Mouse (Mus musculus) midbrain, embryonic 16.5 days (tissue): ENCODE data around the gene Creb3l4. TPM values are rescaled to one million over a fixed set of nuclear protein-coding genes. Genes with fewer than 3 reads are reported as not detected.

ENCODE experiments used
- ATAC-seq: fragments of 200-750 bp; cut with Nextera tagmentation; 2 replicates; pipeline ENCODE4 v1.8.0; 2017; ENCODE audit warnings: moderate TSS enrichment
- H3K27ac ChIP-seq: fragments of 300-500 bp; sonication (generic); 2 replicates; pipeline ENCODE4 v1.5.1; 2014; ENCODE audit warnings: mild to moderate bottlenecking, low read length, mixed read lengths
- H3K27me3 ChIP-seq: fragments of 300-500 bp; sonication (generic); 2 replicates; pipeline ENCODE4 v1.6.1; 2014; ENCODE audit warnings: low read depth, low read length, mixed read lengths; ENCODE audit not compliant: control insufficient read depth, insufficient read depth
- H3K36me3 ChIP-seq: fragments of 300-500 bp; sonication (generic); 2 replicates; pipeline ENCODE4 v1.6.1; 2014; ENCODE audit warnings: mild to moderate bottlenecking, low read length, moderate library complexity, mixed read lengths; ENCODE audit not compliant: control insufficient read depth, insufficient read depth
- H3K4me1 ChIP-seq: fragments of 300-500 bp; sonication (generic); 2 replicates; pipeline ENCODE4 v1.6.1; 2014; ENCODE audit warnings: mild to moderate bottlenecking, low read length, mixed read lengths; ENCODE audit not compliant: control insufficient read depth, insufficient read depth
- H3K4me2 ChIP-seq: fragments of 300-500 bp; sonication (generic); 2 replicates; pipeline ENCODE4 v1.6.1; 2014; ENCODE audit warnings: mild to moderate bottlenecking, low read length, mixed read lengths
- H3K4me3 ChIP-seq: fragments of 300-500 bp; sonication (generic); 2 replicates; pipeline ENCODE4 v1.5.1; 2014; ENCODE audit warnings: low read depth, mild to moderate bottlenecking, low read length, moderate library complexity, mixed read lengths
- H3K9ac ChIP-seq: fragments of 300-500 bp; sonication (generic); 2 replicates; pipeline ENCODE4 v1.6.1; 2014; ENCODE audit warnings: low read depth, low read length, mixed read lengths
- H3K9me3 ChIP-seq: fragments of 300-500 bp; sonication (generic); replicated peaks from 2 replicates; pipeline ENCODE4 v1.6.1; 2014; ENCODE audit warnings: mild to moderate bottlenecking, low read length, mixed read lengths; ENCODE audit not compliant: control insufficient read depth, poor library complexity, severe bottlenecking
- WGBS: fragments of 180-500 bp; shearing (Covaris S2); extraction: QIAGEN DNeasy Blood & Tissue Kit; methylation state at CpG from one replicate; pipeline ENCODE4 v1.1.7; 2014; 5-methylcytosine and 5-hydroxymethylcytosine counted together
- microRNA-seq: library from miRNA; unstranded; fragments of <30 nt; microRNA quantifications from one replicate; pipeline ENCODE4, GENCODE M21; 2017
- polyA plus RNA-seq: library from polyadenylated mRNA; unstranded; fragments of >200 nt; fragmentation: Nextera tagmentation; extraction: Ambion mirVana; gene quantifications from 2 replicates; pipeline ENCODE4 v1.2.1, GENCODE M21; 2015

Creb3l4 gene
- polyA plus RNA-seq, 1 experiment from 2014 or later: 1.1 TPM

DNA sequence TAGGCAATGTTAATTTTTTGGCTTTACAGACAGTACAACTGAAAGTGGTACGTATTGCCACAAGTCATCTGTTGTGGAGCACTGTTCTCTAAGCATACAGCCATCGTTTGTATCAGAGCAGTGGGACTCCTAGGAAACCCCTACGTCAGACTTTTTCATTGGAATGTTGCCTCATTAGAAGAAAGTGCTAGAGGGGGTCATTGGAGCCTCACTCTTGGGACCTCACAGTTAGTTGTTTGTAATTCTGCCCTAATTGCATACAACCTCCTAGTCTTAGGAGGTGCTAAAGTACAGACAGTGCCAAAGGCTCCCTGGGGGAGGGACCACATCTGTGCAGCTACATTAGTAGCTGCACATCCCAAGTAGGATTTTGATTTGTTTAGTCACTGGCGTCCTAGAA lies 48.6 kb downstream of the Creb3l4 start:
- Histone ChIP-seq H3K4me2 (no peak overlapping the region), H3K36me3 (no peaks in the 10 kb centered on the region), H3K27me3 (no peaks in the 10 kb centered on the region), H3K4me1 (no peaks in the 10 kb centered on the region), H3K9ac (no peak overlapping the region), H3K4me3 (no peak overlapping the region), H3K27ac (no peak overlapping the region), H3K9me3 (no peaks in the 10 kb centered on the region)
- WGBS: 69% methylated on average over 4 of the region's 4 CpGs
- ATAC-seq: no peak

DNA sequence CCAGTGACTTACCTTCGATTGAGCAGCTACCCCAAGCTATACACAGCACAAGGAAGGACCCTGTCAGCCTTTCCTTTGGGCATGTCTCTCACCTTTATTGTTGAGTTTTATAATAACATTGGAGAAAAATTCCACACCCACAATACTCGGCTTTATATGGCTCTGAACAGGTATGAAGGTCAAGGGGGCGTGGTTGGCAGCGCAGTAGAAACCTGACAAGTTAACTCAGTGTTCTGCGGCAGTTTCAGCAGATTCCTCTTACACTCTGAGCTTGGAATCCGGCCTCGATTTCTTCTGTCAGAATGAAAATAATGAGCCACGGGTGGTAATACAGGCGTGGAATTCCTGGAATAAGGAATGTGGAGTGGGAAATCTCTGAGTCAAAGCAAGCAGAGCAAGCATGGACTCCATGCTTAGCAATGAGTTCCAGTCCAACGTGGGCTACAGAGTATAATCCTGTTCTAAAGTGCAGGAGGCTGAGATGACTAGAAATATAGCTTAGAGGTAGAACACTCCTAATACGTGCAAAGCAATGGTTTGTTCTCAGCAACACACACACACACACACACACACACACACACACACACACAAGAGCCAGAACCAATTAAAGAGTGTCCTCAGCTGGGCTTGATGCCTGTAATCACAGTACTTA lies 52.3 kb downstream of the Creb3l4 start:
- Histone ChIP-seq H3K9ac (no peak overlapping the region), H3K36me3 (no peaks in the 10 kb centered on the region), H3K27me3 (no peaks in the 10 kb centered on the region), H3K4me3 (no peak overlapping the region), H3K27ac (no peak overlapping the region), H3K9me3 (no peaks in the 10 kb centered on the region), H3K4me2 (no peak overlapping the region), H3K4me1 (no peaks in the 10 kb centered on the region)
- WGBS: 82% methylated on average over 11 of the region's 11 CpGs
- ATAC-seq: no peak

Small RNA genes within 50 kb of the gene (microRNA-seq; reads per million reads assigned to microRNA genes)
- gene Mir7012: not detected

Other genes with a start within 250 kb of the Creb3l4 start
- 114 TPM in 2 replicates for gene Hax1, start 244.7 kb downstream of the Creb3l4 start, polyA plus RNA-seq
- 224 and 225 TPM in 2 replicates for gene 4933434E20Rik, start 191.9 kb downstream of the Creb3l4 start, polyA plus RNA-seq
- gene Ubap2l, start 190.9 kb downstream of the Creb3l4 start, polyA plus RNA-seq: 120 and 132 TPM in 2 replicates
- gene Tpm3, start 170.9 kb downstream of the Creb3l4 start, polyA plus RNA-seq: 377 and 415 TPM in 2 replicates
- gene Nup210l, start 139.4 kb downstream of the Creb3l4 start, polyA plus RNA-seq: 0.16 and 0.35 TPM in 2 replicates
- 691 and 714 TPM in 2 replicates for gene Rps27, start 29.9 kb downstream of the Creb3l4 start, polyA plus RNA-seq
- gene Rab13, start 29.8 kb downstream of the Creb3l4 start, polyA plus RNA-seq: 19.6 and 22.4 TPM in 2 replicates
- gene Jtb, start 11.9 kb downstream of the Creb3l4 start, polyA plus RNA-seq: 87.6 and 100 TPM in 2 replicates
- gene Slc39a1, start 4.7 kb upstream of the Creb3l4 start, polyA plus RNA-seq: 43.0 and 46.8 TPM in 2 replicates
- 21.5 and 24.6 TPM in 2 replicates for gene Crtc2, start 10.7 kb upstream of the Creb3l4 start, polyA plus RNA-seq
- gene Dennd4b, start 21.7 kb upstream of the Creb3l4 start, polyA plus RNA-seq: 7.8 and 8.5 TPM in 2 replicates
- gene Gatad2b, start 49.7 kb upstream of the Creb3l4 start, polyA plus RNA-seq: 10.9 and 12.0 TPM in 2 replicates
- gene Slc27a3, start 146.4 kb upstream of the Creb3l4 start, polyA plus RNA-seq: 30.7 and 33.8 TPM in 2 replicates
- gene Ints3, start 190.1 kb upstream of the Creb3l4 start, polyA plus RNA-seq: 30.8 and 31.7 TPM in 2 replicates
- 1.9 TPM in 2 replicates for gene Npr1, start 222.4 kb upstream of the Creb3l4 start, polyA plus RNA-seq
- gene Ilf2, start 232.6 kb upstream of the Creb3l4 start, polyA plus RNA-seq: 260 and 272 TPM in 2 replicates
- 85.1 and 86.6 TPM in 2 replicates for gene Snapin, start 247.5 kb upstream of the Creb3l4 start, polyA plus RNA-seq